Mouse (Mus musculus) left cerebral cortex, postnatal 36 days (tissue): ENCODE data around the gene Usp7. TPM values are rescaled to one million over a fixed set of nuclear protein-coding genes. Genes with fewer than 3 reads are reported as not detected.

Experiments used
- DNase-seq, 2 experiments: peaks; one replicate each; pipeline ENCODE4 v3.0.0; 2021 to 2022; ENCODE audit warnings: low spot score in 2 of 2, mixed read lengths in 1 of 2
- intact Hi-C: fragments of 180-260 bp; cut with DNase I; formaldehyde crosslinking; loops from one replicate; pipeline ENCODE4 v1.15.1; 2025
- total RNA-seq, 2 experiments: library from RNA; stranded (reverse); gene quantifications; 2 replicates each; pipeline ENCODE4 v1.2.3; 2021

Usp7 gene
- total RNA-seq, 2 experiments from 2014 or later, result 134 to 175 TPM

GRCm38 (mm10) chr16:8685087-8685486 is 107.0 kb downstream of the Usp7 start:
- intact Hi-C loops, result no loop called here
- no peak for DNase-seq

DNA sequence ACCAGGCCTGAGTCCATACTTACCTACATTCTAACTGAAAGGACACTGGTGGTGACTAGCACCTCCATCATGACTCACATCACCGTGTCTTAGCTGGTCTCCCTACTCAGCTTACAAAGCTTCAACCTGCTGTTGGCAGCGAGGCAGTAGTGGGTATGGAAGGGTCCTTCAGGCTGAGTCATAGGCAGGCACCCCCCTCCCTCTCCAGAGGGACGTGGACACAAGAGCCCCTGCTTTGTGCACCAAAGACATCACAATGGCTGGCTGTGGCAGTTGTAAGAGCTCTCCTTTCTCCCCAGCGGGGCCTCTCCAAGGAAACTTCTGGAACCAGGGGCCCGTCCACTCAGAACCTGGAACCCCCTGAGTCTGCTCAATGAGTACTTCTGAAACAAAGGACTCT is 111.6 kb downstream of the Usp7 start, which contains the start of gene Gm5767:
Gene Gm5767, plus strand, starts transcription at position 301 of the 400 bp plus-strand sequence.
- DNase-seq, result no peak
- intact Hi-C loops, result no loop called here

DNA sequence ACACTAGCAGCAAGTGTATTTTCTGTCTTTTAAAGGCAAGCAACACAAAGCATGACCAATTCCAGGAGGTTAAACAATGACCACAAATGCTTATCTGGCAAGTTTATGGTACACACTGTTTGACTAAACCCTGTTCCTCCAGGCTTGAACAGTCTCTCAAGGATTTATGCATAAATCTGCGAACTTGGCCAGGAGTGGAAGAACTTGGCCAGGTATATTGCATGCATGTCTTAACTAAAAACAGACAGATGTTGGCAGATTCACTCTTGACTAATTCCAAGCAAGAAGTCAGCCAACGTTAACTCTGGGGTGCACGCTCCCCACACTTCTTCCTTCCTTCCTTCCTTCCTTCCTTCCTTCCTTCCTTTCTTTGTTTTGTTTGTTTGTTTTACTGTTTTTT is 112.3 kb downstream of the Usp7 start:
- DNase-seq, result no peak
- intact Hi-C loops, result no loop called here

GRCm38 (mm10) chr16:8678676-8679075 is 113.4 kb downstream of the Usp7 start:
- intact Hi-C loops, result no loop called here

DNA sequence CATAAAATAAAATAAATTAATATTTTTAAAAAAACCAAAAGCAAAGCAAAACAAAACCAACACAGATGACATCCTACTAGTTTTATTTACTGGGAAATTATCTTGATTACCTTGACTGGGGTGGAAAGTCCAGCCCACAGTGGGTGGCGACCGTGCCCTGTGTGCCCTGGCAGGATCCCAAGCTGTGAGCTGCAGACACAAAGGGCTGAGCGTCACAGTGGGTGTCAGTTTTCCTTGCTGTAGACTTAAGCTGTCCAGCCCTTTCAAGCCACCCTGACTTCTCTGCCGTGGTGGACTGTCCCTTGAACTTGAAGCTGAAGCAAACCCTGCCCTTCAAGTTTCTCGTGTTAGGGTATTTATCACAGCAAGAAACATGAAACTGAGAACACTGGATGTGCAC is 114.1 kb downstream of the Usp7 start:
- no peak for DNase-seq
- intact Hi-C loops, result no loop called here

More at GRCm38 (mm10) chr16:8678676-8679075, 113.4 kb downstream of the Usp7 start:
- DNase-seq, result no peak

- DNase-seq, result no peak
- intact Hi-C loops, result loop anchor here (2.0 kb wide), 1 partner anchor 270 kb away; no protein-coding TSS in a partner anchor
Observed at GRCm38 (mm10) chr16:8676800-8677199, 115.3 kb downstream of the Usp7 start.

GRCm38 (mm10) chr16:8676228-8676627 is 115.9 kb downstream of the Usp7 start:
- no peak for DNase-seq
- intact Hi-C loops, result loop anchor here (2.0 kb wide), 1 partner anchor 269 kb away; no protein-coding TSS in a partner anchor

DNA sequence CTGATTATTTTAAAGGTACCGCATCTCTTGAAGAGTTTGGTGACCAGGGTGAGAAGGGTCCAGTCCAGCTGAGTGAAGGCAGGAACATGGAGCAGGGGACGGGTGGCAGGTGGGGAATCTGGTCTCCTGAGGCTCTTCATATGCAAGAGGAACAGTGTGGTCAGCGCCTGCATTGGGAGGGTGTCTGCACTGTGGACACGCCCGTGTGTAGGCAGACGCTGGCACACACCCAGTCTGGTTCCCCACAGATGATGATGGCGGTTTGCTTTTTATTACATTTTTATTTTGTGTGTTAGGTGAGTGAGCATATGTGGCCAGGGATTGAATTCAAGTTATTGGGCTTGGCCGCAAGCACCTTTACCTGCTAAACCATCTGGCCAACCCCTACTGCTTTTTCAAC is 116.5 kb downstream of the Usp7 start:
- intact Hi-C loops, result loop anchor here (2.0 kb wide), 1 partner anchor 181 kb away; no protein-coding TSS in a partner anchor
- no peak for DNase-seq

GRCm38 (mm10) chr16:8674165-8674564 is 117.9 kb downstream of the Usp7 start:
- DNase-seq, result no peak
- intact Hi-C loops, result loop anchor here (2.0 to 5.0 kb wide), 2 partner anchors 37 to 179 kb away; partner anchors contain the start of genes Pmm2 and Tmem186

GRCm38 (mm10) chr16:8673343-8673742 is 118.8 kb downstream of the Usp7 start:
- no peak for DNase-seq
- intact Hi-C loops, result loop anchor here (5.0 kb wide), 1 partner anchor 36 kb away; the partner anchor contains the start of genes Pmm2 and Tmem186

DNA sequence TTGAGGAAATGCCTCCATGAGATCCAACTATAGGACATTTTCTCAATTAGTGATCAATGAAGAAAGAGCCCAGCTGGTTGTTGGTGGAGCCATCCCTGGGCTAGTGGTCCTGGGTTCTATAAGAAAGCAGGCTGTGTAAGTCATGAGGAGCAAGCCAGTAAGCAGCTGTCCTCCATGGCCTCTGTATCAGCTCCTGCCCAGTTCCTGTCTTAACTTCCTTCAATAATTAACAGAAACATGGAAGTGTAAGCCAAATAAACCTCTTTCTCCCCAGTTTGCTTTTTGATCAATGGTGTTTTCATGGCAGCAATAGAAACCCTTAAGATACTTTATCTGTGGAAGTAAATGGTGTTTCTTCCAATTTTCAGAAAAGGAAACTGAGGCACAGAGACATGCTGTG is 119.3 kb downstream of the Usp7 start:
- intact Hi-C loops, result loop anchor here (5.0 kb wide), 1 partner anchor 36 kb away; the partner anchor contains the start of genes Pmm2 and Tmem186
- DNase-seq, result no peak

GRCm38 (mm10) chr16:8672350-8672687 is 119.8 kb downstream of the Usp7 start:
- DNase-seq, result no peak
- intact Hi-C loops, result loop anchor here (5.0 kb wide), 1 partner anchor 35 kb away; the partner anchor contains the start of genes Pmm2 and Tmem186

DNA sequence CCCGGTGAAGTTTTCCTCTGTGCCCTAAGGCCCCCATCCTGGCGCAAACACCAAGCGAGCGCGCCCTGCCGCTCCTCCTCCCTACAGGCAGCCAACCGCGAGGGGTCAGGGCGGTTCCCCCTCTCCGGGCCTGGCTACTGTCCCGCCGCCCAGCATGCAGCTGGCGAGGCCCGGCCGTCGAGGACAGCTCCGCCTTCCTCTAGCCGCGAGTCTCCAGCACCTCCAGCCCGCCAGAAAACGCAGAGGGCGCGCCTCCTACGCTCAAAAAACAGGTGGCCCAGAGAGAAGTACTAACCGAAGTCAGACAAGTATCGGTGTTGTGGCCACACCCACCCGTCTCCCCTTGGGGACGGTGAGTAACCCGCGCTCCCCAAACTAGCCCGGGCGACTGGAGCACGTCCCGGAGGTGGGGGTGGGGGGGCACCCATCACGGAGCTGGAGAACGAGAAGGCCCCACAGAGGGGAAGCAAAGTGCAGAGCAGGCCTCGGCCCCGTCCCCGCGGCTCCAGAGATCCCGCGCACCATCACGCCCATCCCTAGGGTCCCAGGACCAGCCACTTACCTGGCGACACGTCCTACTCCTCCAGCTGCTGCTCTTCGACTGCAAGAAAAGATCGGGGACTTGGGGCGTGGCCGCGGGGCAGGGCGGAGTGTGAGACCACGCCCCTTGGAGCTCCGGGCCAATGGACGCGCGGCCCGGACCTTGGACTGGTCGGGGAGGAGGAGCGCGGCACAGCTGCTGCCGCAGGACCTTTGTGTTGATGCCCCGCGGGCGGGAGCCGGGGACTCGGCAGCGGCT is 120.4 kb downstream of the Usp7 start, which contains the start of gene Carhsp1:
Gene Carhsp1, minus strand, starts transcription at position 605 of the 799 bp plus-strand sequence.
- DNase-seq, result peak; percentile 74 to 75
- intact Hi-C loops, result loop anchor here (5.0 kb wide), 1 partner anchor 34 kb away; the partner anchor contains the start of genes Pmm2 and Tmem186

GRCm38 (mm10) chr16:8670041-8671035 is 121.8 kb downstream of the Usp7 start:
- DNase-seq, result no peak
- intact Hi-C loops, result loop anchor here (5.0 kb wide), 1 partner anchor 33 kb away; the partner anchor contains the start of genes Pmm2 and Tmem186

GRCm38 (mm10) chr16:8669432-8669831 is 122.7 kb downstream of the Usp7 start:
- intact Hi-C loops, result no loop called here
- DNase-seq, result no peak

- DNase-seq, result no peak
- intact Hi-C loops, result no loop called here
Observed at GRCm38 (mm10) chr16:8668386-8668785, 123.7 kb downstream of the Usp7 start.

DNA sequence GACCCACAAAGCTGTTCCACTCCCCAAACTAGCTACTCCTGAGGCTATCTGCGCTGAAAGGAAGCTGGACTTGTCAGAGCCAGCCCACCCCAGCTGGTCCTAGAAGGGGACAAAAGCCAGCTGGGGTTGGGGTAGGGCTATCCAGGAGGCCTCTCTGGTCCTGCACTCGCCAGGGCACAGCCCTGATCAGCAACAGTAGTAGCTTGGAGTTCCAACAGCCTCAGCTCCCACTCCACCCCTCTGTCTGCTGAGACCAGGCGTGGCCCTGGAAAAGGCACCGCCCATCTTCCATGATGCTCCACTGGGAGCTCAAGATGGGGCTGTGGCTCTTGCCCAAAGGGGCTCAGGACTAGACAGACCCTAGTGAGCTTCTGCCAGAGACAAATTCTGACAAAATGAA is 124.3 kb downstream of the Usp7 start:
- intact Hi-C loops, result no loop called here
- DNase-seq, result no peak

DNA sequence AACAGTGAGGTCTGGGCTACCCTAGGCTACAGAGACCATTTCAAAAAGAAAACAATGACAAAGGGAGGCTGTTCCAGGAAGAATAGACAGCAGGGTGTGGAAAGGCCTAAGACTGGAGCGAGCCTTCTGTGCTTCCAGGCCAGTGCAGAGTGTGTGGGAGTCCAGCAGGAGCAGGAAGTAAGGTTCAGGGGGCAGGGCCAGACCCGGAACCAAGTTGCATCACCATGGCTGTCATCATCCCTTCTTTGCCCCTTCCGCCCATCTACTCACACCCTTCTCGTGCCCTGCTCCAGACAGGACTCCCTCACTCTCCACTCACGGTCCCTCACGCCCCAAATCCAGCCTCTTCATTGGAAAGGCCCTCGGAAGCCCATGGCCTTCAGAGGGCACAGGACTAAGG is 124.8 kb downstream of the Usp7 start:
- no peak for DNase-seq
- intact Hi-C loops, result no loop called here

GRCm38 (mm10) chr16:8666452-8666851 is 125.7 kb downstream of the Usp7 start:
- intact Hi-C loops, result no loop called here
- no peak for DNase-seq

DNA sequence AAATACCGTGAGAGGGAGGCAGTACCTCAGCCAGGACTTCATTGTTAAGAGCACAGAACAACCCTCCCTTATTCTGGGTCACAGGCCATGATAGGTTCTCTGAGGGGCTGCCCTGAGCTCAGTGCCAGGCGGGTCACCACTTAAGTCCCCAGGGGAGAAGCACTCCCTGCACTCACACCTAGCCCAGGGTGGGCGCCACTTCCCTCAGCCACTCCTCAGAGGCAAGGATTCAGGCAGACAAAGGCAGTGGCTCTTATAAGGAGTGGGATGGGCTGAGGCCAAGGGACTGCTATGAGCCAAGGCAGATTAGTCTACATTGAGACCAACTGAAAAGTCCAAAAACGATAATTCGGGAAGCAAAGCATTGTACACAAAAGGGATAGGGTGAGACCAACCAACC is 126.7 kb downstream of the Usp7 start:
- DNase-seq, result no peak
- intact Hi-C loops, result no loop called here
